Mouse (Mus musculus) urinary bladder, postnatal 10 days (tissue): Measurements from ENCODE around the gene Pla2g4e.

ENCODE experiments used
- DNase-seq: peaks from one replicate; pipeline ENCODE4 v3.0.0; 2022; ENCODE audit warnings: low spot score

Pla2g4e gene

DNA sequence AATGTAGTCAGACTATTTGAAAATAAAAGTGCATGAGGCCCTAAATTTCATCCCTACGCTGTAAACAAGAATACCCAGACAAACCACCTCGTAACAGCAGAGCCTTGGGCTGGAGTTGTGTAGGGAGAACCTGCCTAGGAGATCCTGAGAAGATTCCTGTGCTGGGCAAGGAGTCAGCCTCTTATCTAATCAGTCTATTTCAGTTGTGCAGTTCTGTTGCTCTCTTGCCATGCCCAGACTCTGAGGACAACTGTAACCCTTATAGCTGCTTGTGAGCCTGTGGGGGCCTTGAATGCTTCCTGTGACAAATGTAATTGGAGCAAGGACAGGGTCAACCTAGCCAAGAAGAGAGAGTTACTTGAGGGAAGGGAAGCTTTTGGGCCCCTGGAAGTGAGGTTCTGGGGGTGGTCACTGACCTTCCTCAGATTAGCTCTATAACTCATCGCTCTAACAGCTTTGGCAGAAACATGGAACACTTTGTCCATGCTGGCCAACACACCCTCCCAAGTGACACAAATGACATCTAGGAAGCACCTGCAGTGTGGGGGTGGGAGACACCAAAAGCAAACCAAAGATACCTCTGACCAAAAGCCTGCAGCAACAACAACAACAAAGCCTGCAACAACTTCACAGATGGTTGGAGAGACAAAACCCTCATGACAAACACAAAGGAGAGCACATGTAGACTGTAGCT is 9.0 kb downstream of the Pla2g4e start:
- no peak for DNase-seq

DNA sequence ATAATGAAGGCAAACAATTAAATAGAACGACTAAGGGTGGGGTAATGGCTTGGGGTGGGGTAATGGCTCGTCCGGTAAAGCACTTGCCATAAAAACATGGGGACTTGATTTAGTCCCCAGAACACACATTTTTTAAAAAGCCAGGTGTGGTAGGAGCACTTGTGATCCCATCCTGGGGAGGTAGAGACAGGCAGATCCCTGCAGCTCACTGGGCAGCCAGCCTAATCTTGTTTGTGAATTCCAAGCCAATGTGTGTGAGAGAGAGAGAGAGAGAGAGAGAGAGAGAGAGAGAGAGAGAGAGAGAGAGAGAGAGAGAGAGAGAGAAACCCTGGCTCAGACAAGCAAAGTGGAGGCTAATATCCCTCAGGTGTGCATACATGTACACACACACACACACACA is 9.8 kb downstream of the Pla2g4e start:
- no peak for DNase-seq

DNA sequence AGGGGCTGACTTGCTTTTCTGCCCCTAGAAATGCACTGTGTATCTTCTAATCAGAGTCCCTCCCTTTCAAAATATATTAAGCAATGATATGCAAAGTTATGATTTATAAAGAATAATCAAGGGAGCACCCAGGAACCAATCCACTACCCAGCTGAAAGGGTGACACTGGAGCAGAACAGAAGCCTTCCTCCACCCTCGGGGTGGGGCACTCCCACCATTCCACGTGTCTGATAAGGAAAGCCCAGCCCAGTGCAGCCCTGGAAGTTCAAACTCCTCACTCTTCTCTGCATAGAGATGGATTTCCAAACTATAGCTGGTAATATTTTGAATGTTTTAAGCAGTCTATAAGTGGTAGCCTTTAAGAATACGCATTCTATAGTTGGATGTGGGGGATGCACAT is 13.5 kb downstream of the Pla2g4e start:
- no peak for DNase-seq

DNA sequence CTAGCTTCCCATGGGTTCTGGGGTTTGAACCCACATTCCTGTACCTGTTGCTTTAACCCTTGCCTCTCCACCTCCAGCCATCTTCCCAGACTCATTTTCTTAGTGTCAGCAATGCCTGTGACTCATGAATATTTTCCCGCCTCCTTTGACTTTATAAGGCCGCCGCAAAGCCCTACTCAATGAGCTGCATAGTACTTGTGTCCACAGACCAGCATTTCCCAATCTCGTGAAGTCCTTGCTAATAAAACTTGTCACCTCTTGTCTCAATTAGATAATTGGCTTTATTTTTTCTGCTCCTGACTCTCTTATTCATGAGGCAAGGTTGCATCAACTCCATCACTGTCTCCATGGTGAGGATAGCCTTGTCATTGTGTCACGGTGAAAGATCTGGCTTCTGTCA is 30.5 kb downstream of the Pla2g4e start:
- DNase-seq: no peak

DNA sequence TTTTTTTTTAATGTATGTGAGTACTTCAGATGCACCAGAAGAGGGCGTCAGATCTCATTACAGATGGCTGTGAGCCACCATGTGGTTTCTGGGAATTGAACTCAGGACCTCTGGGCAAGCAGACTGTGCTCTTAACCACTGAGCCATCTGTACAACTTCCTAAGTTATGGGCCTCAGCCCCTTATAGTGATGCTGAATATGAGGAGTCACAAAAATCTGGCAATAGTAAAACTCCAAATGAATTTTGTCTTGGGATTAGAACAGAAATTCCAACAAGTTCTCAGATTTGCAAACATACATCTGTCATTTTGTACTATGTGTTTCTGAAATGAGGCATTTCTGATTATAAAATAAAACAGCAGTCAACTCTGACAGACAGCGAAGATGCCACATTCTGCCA is 33.7 kb downstream of the Pla2g4e start:
- no peak for DNase-seq

DNA sequence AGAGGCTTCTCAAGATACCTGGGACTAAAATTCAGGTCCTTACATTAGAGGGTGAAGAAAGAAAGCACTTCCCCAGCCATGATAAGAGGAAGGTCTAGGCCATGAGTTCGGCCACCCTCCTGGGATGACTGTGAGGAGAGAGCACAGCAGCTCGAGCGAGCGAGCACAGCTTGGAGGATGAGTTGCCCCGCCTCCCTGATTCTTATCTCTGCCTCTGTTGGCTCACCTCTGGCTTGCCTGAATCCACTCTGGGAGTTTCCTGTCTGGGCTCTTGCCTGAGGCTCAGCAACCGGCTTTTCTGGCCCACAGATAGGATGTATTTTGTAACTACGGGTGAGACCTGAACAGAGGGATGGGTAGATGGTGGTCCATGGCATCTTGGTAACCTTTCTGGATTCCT is 37.2 kb downstream of the Pla2g4e start:
- no peak for DNase-seq

DNA sequence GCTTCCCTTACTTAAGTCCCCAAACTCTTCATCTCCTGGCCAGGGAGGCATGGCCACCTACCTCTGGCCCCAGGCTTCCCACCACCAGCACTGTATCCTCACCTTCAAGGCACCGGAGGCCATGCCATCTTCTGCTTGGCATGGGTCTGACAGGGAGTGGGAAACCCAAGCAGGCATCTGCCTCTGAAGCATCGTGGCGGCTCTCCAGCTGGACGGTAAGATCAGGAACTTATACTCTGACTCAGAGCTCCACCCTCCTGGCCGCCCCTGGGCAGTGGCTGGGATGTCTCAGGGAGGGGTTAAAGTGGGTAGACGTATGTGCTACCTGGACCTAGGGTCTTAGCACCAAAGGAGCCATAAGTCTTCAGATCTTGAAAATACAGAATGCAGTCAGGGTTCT is 38.1 kb downstream of the Pla2g4e start:
- no peak for DNase-seq

DNA sequence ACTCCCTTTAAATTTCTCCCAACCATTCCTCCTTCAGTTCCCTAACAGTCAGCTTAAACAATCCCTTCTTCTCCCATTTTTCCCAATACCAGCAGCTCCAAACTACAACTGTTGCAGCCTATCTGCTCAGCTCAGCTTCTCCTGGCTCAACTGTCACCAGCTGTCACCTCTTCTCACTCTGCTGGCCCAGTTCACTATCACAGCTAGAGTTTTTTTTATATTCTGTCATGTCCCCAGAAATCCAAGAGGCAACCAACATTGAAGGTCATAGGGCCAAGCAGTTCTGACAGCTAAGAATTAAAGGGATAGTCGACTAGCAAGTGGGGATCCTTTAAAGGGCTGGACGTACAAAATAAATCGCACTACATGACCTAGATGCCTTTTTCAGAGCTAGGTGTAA is 41.4 kb downstream of the Pla2g4e start:
- DNase-seq: no peak

DNA sequence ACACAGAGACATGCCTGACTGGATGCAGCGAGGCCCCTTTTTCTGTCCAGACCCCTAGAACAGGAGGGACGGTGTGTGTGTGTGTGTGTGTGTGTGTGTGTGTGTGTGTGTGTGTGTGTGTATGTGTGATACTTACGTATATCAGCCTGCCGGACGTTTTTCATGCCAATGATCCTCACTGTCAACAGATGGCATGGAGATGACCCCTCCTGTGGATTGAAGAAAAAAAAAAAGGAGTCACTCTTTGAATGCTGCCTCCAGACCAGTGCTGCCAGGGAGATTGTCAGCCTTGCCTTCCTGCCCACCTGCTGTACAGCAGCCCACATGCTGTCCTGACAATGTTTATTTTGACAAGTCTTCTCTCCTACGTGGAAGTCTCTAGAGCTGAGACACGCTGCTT is 45.1 kb downstream of the Pla2g4e start:
- DNase-seq: no peak

DNA sequence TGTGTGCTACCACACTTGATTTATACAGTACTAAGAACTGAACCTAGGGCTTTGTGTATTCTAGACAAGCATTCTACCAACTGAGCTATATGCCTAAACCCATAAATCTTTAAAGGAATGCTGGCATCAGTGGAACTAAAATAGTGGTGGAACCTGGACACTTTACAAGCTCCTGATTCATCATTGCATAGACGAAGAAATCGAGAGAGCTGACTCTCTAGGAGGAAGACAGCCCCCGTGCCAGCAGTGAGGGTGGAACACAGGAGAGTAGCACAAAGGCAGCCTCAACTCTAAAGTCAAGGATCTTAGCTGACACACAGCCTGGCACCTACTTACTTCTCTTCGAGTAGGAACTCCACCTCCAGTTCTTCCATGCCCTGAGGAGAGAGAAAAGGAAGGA is 57.0 kb downstream of the Pla2g4e start:
- no peak for DNase-seq

DNA sequence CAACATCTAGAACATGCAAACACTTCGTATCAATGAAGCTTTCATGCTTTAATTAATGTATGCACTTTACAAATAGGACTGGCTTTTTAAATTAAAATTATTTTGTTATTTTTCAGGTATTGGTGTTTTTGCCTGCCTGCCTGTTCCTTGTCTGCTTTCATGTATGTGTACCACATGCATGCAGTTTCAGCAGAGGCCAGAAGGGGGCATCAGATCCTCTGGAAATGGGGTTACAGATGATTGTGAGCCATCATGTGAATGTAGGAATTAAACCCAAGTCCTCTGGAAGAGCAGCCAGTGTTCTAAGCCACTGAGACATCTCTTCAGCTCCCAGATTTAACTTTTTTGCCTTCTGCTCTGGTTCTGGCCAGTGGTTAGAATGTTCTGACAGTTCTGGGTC is 57.6 kb downstream of the Pla2g4e start:
- no peak for DNase-seq

DNA sequence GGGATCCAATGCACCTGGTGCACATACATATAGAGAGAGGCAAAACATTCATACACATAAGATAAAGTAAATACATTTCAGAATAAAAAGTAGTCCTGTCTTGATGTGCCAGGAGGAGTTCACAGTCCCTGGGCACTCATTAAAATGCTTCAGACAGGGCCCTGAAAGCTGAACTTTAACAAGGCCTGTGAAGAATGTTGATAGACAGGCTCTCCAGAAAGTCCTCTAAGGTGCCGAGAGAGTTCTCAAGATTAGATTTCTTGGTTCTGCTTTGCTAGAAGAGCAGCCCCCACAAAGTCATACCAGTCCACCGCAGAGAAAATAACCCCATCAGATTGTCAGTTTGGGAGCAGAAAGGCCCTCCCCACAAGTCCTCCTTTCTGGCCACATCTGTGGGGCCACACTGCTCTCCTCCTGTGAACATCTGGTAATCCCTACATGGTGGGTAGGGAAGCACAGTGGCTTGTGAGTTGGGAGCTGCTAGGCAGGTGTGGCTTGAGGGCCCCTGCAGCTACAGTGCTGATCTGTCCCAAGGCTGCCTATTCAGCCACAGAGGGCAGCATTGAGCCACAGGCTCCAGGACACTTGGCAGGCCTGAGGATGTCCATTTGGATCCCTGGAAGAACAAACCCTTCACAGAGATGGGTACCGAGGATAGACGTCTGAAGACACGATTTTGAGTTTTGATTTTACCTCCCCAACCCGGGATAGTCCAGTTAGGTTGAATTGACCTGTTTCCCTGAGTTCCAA is 59.4 kb downstream of the Pla2g4e start:
- DNase-seq: no peak

DNA sequence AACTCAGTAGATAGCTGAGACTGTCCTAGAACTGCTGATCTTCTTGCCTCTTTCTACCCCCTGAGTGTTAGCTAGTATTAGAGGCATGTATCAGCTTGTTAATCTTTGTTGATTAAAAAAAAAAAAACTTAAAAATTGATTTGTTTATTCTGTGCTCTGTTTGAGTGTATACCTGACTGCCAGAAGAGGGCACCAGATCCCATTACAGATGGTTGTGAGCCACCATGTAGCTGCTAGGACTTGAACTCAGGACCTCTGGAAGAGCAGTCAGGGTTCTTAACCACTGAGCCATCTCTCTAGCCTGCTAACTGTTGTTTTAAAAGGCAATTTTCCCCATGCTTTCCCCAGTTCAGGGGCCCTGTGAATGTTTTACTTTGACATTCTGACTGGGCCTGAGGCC is 66.2 kb downstream of the Pla2g4e start:
- DNase-seq: no peak

DNA sequence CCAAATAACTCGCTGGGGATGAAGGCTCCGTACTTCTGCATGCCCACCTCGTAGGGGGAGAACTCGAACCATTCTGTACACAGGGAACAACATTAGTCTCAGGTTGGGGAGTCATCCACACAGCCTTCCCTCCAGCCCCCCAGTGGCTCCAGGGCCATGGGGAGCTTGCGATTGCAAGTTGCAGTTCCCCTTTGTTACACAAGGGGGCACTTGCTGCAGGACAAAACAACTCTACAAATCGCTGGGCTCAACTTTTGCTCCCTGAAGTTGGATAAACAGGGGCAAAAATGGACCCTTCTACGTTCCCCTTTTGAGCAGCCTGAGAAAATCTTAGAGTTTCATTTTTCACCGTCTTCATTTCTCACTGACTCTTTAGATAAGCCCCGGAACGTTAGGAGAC is 71.4 kb downstream of the Pla2g4e start:
- no peak for DNase-seq

DNA sequence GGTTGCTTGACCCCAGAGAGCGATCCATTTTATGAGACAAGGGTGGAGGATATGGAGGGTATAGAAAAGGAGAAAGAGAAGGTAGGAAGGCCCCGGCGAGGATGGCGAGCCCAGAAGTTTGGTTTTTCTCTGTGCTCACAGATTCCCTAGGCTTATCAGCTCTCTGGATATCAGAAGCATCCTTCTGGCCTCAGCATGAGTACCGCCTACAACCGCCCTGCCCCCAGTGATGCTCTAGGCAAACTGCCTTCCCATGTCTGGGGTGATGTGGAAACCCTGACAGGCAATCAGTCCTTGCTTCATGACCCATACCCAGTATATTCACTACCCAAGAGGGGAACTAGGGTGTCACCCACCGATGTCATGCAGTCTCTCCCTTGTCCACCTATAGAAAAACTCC is 73.8 kb downstream of the Pla2g4e start:
- DNase-seq: no peak

DNA sequence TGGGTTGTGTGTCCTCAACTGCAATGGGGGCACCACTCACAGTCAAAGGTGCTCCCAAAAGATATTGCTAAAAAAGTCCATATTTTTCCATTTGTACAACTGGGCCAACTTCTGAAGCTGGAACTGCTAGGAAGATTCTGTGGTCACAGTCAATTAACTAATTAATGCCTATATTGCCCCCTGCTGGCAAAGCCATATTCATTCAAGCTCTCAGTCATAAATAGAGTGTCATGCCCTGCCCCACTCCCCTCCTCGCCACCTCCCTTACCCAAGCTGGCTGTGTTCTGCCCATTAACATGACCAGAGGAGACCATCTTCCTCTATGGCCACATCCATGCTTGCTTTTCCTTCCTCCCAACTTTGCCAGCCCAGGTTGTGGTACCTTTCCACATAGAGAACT is 74.4 kb downstream of the Pla2g4e start:
- DNase-seq: no peak

DNA sequence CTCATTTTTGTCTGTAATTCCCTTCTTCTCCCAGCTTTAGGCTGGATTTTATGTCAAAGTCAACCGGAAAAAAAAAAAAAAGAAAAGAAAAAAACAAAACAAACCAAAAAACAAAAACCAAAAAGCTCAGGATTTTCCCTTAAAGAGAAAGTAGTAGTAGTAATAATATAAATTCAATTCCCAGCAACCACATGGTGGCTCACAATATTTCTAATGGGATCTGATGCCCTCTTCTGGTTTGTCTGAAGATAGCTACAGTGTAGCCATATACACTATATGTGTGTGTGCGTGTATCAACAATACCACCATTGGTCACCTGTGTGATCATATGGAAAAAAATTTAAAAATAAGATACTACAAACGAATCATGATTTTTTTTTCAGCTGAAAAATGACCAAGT is 75.8 kb downstream of the Pla2g4e start:
- DNase-seq: no peak

DNA sequence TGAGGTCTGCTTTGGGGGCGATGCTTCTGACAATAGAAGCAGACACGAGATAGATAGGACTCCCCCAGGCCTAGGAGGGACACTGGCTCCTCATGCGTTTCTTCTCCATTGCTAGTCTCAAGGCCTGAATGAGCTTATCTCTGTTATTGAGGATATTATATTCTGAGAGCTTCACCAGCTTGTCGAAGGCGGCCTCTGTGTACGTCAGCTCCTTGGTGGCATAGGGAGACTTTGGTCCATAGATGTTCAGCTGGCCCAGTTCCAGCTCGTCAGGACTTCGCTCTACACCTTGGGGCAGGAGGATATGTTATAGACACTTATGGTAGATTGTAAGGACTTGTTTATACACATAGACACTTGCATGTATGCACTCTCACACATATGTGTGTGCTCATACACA is 77.4 kb downstream of the Pla2g4e start:
- DNase-seq: no peak

DNA sequence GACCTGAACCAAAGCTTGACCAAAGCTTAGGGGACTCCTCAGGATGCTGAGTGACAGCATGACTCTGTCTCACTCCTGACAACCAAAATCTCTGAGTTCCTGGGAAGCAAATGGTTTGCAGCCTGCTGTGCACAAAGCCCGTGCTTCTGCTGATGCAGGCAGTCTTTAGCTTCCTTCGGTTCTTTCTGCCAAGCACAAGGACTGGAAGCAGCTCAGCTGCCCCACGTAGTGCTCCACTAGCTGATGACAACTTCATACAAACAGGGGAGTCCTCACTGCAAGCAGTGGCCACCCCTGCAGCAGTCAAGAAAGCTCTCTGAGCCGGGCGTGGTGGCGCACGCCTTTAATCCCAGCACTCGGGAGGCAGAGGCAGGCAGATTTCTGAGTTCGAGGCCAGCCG is 79.7 kb downstream of the Pla2g4e start:
- DNase-seq: no peak

DNA sequence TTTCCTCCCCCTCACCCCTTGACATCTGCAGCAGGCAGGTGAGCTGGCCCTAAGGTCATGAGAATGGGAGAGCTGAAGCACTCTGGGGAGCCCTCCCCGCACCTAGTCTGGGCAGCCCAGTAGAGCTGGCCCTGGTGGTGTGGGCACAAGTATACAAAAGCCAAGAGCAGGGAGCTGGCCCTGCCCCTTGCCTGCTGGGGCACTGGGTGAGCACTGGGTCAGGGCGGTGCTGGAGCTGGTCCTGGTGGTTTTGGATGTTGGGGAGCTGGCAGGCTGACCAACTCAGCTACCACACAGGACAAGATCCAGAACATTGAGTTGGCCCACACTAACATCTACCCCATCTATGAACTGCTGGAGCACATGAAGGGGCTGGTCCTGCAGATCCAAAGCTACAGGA is 85.7 kb downstream of the Pla2g4e start:
- DNase-seq: no peak

DNA sequence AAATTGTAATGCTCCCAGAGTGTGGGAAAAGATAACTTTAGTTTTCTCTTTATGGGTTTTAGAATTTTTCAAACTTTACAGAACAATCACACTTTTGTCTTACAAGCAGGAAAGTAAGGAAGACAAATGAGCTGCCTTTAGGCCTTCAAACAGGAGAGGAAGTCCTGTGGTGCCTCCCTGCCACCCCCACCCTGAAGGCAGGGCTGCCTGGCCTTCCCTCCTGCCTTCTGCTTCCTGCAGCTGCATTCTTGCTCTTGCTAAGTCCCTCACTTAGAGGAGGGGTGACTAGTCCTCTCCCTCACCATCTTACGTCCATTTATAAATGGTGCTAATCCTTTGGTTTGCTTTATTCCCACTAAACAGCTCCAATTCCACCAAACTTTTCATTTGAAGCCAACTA is 86.3 kb downstream of the Pla2g4e start:
- DNase-seq: no peak

DNA sequence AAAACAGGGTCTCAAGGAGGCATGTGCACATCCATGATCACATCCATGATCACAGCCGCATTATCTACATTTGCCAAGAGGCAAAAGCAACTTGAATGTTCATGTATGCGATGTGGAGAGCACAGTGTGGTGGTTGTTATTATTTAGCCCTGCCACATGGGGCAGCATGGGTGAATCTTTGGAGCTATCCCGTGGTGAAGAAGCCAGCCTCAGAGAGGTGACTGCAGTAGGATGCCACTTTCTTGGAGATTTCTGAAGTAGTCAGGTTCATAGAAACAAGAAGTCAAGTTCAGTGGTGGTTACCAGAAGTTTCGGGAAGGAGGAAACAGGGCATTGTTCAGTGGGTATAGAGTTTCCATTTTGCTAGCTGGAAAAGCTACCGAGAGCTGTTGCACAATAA is 87.1 kb downstream of the Pla2g4e start:
- no peak for DNase-seq

DNA sequence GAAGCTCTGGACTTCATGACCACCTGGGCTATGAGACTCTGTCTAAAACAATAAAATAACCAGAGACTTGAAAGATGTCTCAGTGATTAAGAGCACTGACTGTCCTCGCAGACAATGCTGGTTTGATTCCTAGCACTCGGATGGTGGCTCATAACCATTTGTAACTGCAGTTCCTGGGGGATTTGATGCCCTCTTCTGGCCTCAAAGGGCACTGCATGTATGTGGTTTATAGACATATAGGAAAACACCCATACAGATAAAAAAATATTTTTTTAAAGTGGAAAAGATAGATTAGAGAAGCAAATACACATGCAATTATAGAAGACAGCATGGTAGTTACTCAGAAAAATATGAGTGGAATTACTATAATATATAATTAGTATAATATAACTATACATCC is 87.5 kb downstream of the Pla2g4e start:
- DNase-seq: no peak

DNA sequence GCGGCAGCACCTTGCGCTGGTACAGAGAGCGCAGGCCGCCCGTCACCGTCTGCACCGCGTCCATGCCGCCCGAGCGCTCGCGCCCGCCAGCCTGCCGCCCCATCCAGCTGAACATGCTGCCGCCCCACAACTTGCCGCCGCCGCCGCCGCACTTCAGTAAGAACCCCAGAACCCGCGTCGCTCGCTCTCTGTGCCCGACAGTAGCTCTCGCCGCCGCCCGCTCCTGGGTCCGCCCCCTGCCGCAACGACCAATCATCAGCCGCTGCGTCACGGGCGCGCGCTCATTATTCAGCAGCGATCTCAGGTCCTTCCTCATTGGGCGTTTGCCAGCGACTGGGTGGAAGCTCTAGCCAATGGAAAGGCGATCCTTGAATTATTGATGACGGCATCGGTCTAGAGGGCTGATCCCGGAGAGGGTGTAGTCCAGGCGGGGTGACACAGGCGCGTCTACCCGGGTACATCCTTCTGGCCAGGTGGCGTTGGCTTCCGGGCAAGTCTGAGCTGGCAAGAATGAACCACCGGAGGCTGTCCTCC is 90.7 kb downstream of the Pla2g4e start, which contains the start of gene Ehd4:
Gene Ehd4 (minus strand): TSS at position 246 of the 534 bp plus-strand sequence.
- DNase-seq: peak; percentile 98
